Mouse (Mus musculus): Measurements from ENCODE around the gene 2310039H08Rik. TPM values are rescaled to one million over a fixed set of nuclear protein-coding genes. Genes with fewer than 3 reads are reported as not detected.
A peak's percentile ranks its signal among the peaks of the same experiment; 100 is the strongest.

The 2310039H08Rik gene
- 41.7 and 41.9 TPM in 2 replicates for polyA plus RNA-seq (2016; fragmentation: Nextera tagmentation; extraction: Ambion mirVana)

GRCm38 (mm10) chr17:46772404-46773277 is at the start of gene 2310039H08Rik:
TSS of gene 2310039H08Rik (plus strand) at chr17:46772635.
- ATAC-seq (ENCODE audit: insufficient number of reproducible peaks, low FRiP score), result peak; percentile 89
- H3K27ac ChIP-seq (ENCODE audit: poor library complexity, severe bottlenecking), result peak within 1 kb of the TSS; percentile 68
- peak within 1 kb of the TSS; percentile 83 for H3K9ac ChIP-seq
- peaks cover 35% of the 10 kb centered on the region for H3K36me3 ChIP-seq
- no peaks in the 10 kb centered on the region for H3K9me3 ChIP-seq (replicated peaks)
- peaks cover 17% of the 10 kb centered on the region for H3K4me1 ChIP-seq (replicated peaks)
- under 1% methylated on average over 50 of the region's 50 CpGs for WGBS
- H3K27me3 ChIP-seq (replicated peaks), result no peaks in the 10 kb centered on the region
- H3K4me3 ChIP-seq, result peak within 1 kb of the TSS; percentile 85
- H3K4me2 ChIP-seq, result peak within 1 kb of the TSS; percentile 82

DNA sequence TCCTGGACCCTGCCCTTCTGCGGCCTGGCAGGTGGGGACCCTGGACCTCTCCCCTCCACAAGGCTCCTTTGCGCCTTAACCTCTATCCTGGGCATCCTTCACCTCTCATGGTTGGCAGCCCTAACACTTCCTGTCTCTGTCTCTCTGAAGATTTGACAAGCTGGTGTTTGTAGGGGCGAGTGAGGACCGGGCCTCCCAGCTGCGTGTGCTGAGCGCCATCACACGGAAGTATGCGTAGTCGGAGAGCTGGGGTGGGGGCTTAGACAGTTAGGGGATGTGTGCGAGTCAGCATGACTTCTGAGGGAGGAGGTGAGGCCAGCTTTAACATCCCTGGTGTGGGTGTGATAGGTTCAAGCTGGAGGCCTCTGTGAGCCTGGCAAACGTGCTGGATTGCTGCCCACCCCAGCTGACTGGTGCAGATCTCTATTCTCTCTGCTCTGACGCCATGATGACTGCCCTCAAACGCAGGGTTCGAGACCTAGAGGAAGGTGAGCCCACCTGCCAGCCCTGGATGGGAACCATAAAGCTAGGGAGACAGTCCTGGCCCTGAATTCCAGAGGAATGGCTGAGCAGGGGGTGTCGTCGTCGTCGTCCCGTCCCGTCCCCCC is 47.9 kb upstream of the 2310039H08Rik start:
- H3K9ac ChIP-seq, result no peak overlapping the region
- no peak overlapping the region for H3K27ac ChIP-seq (ENCODE audit: poor library complexity, severe bottlenecking)
- 0 out of 2 replicates have a peak overlapping the region, but pooled peaks have one; percentile 14 for H3K4me2 ChIP-seq
- 81% methylated on average over 19 of the region's 20 CpGs for WGBS
- no peak overlapping the region for H3K4me3 ChIP-seq
- H3K27me3 ChIP-seq (replicated peaks), result peaks cover 19% of the 10 kb centered on the region
- peaks cover 46% of the 10 kb centered on the region for H3K36me3 ChIP-seq
- no peaks in the 10 kb centered on the region for H3K9me3 ChIP-seq (replicated peaks)
- peaks cover 27% of the 10 kb centered on the region for H3K4me1 ChIP-seq (replicated peaks)
- no peak for ATAC-seq (ENCODE audit: insufficient number of reproducible peaks, low FRiP score)

- H3K27ac ChIP-seq (ENCODE audit: poor library complexity, severe bottlenecking), result no peak overlapping the region
- ATAC-seq (ENCODE audit: insufficient number of reproducible peaks, low FRiP score), result no peak
- no peak overlapping the region for H3K4me3 ChIP-seq
- H3K4me2 ChIP-seq, result 0 out of 2 replicates have a peak overlapping the region, but pooled peaks have one; percentile 14
- H3K4me1 ChIP-seq (replicated peaks), result peaks cover 27% of the 10 kb centered on the region
- H3K9me3 ChIP-seq (replicated peaks), result no peaks in the 10 kb centered on the region
- H3K27me3 ChIP-seq (replicated peaks), result peaks cover 26% of the 10 kb centered on the region
- H3K36me3 ChIP-seq, result peaks cover 45% of the 10 kb centered on the region
- H3K9ac ChIP-seq, result peak overlapping the region; percentile 42; the same call in 1 of the 2 replicates
- WGBS, result 49% methylated on average over 9 of the region's 9 CpGs
These were observed 47.2 kb upstream of the 2310039H08Rik start for GRCm38 (mm10) chr17:46725273-46725672.

- peaks cover 39% of the 10 kb centered on the region for H3K36me3 ChIP-seq
- no peak for ATAC-seq (ENCODE audit: insufficient number of reproducible peaks, low FRiP score)
- no peaks in the 10 kb centered on the region for H3K9me3 ChIP-seq (replicated peaks)
- H3K4me2 ChIP-seq, result no peak overlapping the region
- H3K4me1 ChIP-seq (replicated peaks), result peaks cover 27% of the 10 kb centered on the region
- no peak overlapping the region for H3K27ac ChIP-seq (ENCODE audit: poor library complexity, severe bottlenecking)
- WGBS, result 84% methylated on average over 26 of the region's 26 CpGs
- H3K27me3 ChIP-seq (replicated peaks), result peaks cover 27% of the 10 kb centered on the region
- H3K9ac ChIP-seq, result no peak overlapping the region
- no peak overlapping the region for H3K4me3 ChIP-seq
These were observed 46.4 kb upstream of the 2310039H08Rik start for GRCm38 (mm10) chr17:46725731-46726645.

DNA sequence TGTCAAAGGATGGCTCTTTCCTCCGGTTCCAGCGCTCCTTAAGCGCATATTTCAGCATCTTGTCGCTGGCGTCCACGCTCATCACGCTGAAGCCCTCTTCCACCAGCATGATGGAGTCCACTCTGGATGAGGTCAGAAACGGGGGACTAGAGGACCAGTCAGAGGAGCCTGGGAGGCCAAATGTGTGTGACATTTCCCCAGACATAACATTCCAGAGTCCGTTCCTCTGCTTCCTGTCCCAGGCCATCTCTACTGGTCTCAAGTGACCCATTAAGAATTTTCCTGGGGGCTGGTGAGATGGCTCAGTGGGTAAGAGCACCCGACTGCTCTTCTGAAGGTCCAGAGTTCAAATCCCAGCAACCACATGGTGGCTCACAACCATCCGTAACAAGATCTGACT is 45.2 kb upstream of the 2310039H08Rik start:
- 87% methylated on average over 11 of the region's 11 CpGs for WGBS
- peaks cover 27% of the 10 kb centered on the region for H3K4me1 ChIP-seq (replicated peaks)
- no peak overlapping the region for H3K4me2 ChIP-seq
- H3K27me3 ChIP-seq (replicated peaks), result peaks cover 27% of the 10 kb centered on the region
- H3K9me3 ChIP-seq (replicated peaks), result no peaks in the 10 kb centered on the region
- no peak overlapping the region for H3K4me3 ChIP-seq
- ATAC-seq (ENCODE audit: insufficient number of reproducible peaks, low FRiP score), result no peak
- H3K36me3 ChIP-seq, result peaks cover 27% of the 10 kb centered on the region
- no peak overlapping the region for H3K9ac ChIP-seq
- H3K27ac ChIP-seq (ENCODE audit: poor library complexity, severe bottlenecking), result no peak overlapping the region

- Histone ChIP-seq H3K4me2 (no peak overlapping the region), H3K4me3 (no peak overlapping the region), H3K27ac (ENCODE audit: poor library complexity, severe bottlenecking) (no peak overlapping the region), H3K9me3 (replicated peaks) (no peaks in the 10 kb centered on the region), H3K36me3 (peaks cover 22% of the 10 kb centered on the region), H3K9ac (no peak overlapping the region), H3K27me3 (replicated peaks) (peaks cover 27% of the 10 kb centered on the region), H3K4me1 (replicated peaks) (peaks cover 27% of the 10 kb centered on the region)
- 35% methylated on average over 6 of the region's 6 CpGs for WGBS
- no peak for ATAC-seq (ENCODE audit: insufficient number of reproducible peaks, low FRiP score)
These were observed 44.4 kb upstream of the 2310039H08Rik start for GRCm38 (mm10) chr17:46728021-46728420.

GRCm38 (mm10) chr17:46728496-46728895 is 43.9 kb upstream of the 2310039H08Rik start:
- H3K4me2 ChIP-seq, result peak overlapping the region; percentile 39
- H3K4me3 ChIP-seq, result peak overlapping the region; percentile 9; the same call in 1 of the 2 replicates
- H3K9me3 ChIP-seq (replicated peaks), result no peaks in the 10 kb centered on the region
- H3K27ac ChIP-seq (ENCODE audit: poor library complexity, severe bottlenecking), result no peak overlapping the region
- H3K4me1 ChIP-seq (replicated peaks), result peaks cover 27% of the 10 kb centered on the region
- peak overlapping the region; percentile 38; the same call in 1 of the 2 replicates for H3K9ac ChIP-seq
- H3K36me3 ChIP-seq, result peaks cover 17% of the 10 kb centered on the region
- peaks cover 27% of the 10 kb centered on the region for H3K27me3 ChIP-seq (replicated peaks)
- no peak for ATAC-seq (ENCODE audit: insufficient number of reproducible peaks, low FRiP score)
- 40% methylated on average over 11 of the region's 11 CpGs for WGBS

DNA sequence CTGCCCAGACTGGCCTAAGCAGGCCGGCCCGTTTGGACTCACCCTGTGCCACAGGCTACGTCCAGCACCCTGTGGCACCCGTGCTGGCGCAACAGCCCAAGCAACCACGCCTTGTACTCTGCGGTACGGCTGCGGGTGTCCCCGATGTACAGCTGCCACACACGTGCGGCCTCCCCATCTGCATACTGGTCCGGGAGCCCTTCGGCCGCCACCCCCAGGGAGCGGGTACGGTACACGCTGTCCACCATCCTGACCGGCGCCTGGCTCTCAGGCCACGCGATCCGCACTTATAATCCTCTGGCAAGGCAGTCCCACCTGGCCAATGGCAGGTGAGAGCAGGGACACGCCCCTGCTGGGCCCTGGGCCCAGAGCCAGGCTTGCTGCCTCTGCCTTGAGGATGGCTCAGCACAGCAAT is 43.5 kb upstream of the 2310039H08Rik start, which contains the start of gene Gnmt:
Gene Gnmt (minus strand): TSS at position 265 of the 415 bp plus-strand sequence.
- H3K4me3 ChIP-seq, result peak within 1 kb of the TSS; percentile 9; the same call in 1 of the 2 replicates
- 14% methylated on average over 24 of the region's 24 CpGs for WGBS

DNA sequence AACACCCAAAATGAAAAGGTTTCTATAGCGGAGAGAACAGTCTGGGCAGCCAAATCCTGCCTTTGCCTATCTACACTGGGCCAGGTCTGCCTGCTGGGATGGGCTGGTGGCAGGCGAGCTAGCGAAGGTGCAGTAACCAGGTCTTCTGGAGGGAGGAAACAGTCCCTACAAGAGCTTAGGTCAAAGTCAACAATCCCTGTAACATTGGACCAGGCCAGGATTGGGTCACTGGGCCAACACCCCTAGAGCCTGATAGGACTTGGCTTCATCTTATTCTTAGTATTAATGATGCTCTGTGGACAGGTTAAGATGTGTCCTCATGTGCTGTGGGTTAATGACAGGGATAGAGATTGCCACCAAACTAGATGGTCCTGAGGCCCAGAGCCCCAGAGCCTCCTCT is 38.4 kb upstream of the 2310039H08Rik start:
- H3K36me3 ChIP-seq, result peaks cover 21% of the 10 kb centered on the region
- H3K9me3 ChIP-seq (replicated peaks), result no peaks in the 10 kb centered on the region
- no peak overlapping the region for H3K9ac ChIP-seq
- H3K4me3 ChIP-seq, result no peak overlapping the region
- peaks cover 3% of the 10 kb centered on the region; the same call in 1 of the 2 replicates for H3K4me1 ChIP-seq (replicated peaks)
- H3K27ac ChIP-seq (ENCODE audit: poor library complexity, severe bottlenecking), result no peak overlapping the region
- WGBS, result 92% methylated on average over 3 of the region's 3 CpGs
- ATAC-seq (ENCODE audit: insufficient number of reproducible peaks, low FRiP score), result no peak
- peaks cover 14% of the 10 kb centered on the region for H3K27me3 ChIP-seq (replicated peaks)
- H3K4me2 ChIP-seq, result no peak overlapping the region

More for the DNA sequence above, 43.5 kb upstream of the 2310039H08Rik start, which contains the start of gene Gnmt:
- Histone ChIP-seq H3K9me3 (replicated peaks) (no peaks in the 10 kb centered on the region), H3K4me2 (peak within 1 kb of the TSS; percentile 39), H3K36me3 (peaks cover 13% of the 10 kb centered on the region; the same call in 1 of the 2 replicates), H3K27me3 (replicated peaks) (peaks cover 27% of the 10 kb centered on the region), H3K9ac (peak within 1 kb of the TSS; percentile 38; the same call in 1 of the 2 replicates), H3K27ac (ENCODE audit: poor library complexity, severe bottlenecking) (no peak within 1 kb of the TSS), H3K4me1 (replicated peaks) (peaks cover 27% of the 10 kb centered on the region)
- no peak for ATAC-seq (ENCODE audit: insufficient number of reproducible peaks, low FRiP score)

DNA sequence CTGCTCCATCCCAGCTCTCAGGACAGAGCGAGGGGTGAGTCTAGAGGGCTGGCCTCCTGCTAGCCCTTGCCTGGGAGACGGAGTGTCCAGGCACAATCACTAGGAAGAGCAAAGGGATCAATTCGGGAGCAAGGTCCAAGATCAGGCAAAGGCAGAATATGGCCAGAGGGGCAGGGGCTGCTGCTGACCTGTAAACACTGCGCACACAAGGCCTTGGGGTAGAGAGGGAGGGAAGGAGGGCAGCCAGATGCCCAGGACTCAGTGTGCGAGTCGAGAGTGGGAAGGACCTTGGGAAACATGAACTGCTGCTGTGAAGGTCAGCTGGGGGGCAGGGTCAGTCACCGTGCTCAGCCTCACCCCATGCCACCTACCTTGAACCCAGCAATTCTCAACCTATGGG is 37.1 kb upstream of the 2310039H08Rik start:
- ATAC-seq (ENCODE audit: insufficient number of reproducible peaks, low FRiP score), result no peak
- H3K9me3 ChIP-seq (replicated peaks), result no peaks in the 10 kb centered on the region
- WGBS, result 88% methylated on average over 7 of the region's 7 CpGs
- no peak overlapping the region for H3K9ac ChIP-seq
- peaks cover 1% of the 10 kb centered on the region; the same call in 1 of the 2 replicates for H3K27me3 ChIP-seq (replicated peaks)
- H3K36me3 ChIP-seq, result peaks cover 21% of the 10 kb centered on the region
- H3K4me2 ChIP-seq, result no peak overlapping the region
- no peak overlapping the region for H3K27ac ChIP-seq (ENCODE audit: poor library complexity, severe bottlenecking)
- no peak overlapping the region for H3K4me3 ChIP-seq
- no peaks in the 10 kb centered on the region for H3K4me1 ChIP-seq (replicated peaks)
